Mouse (Mus musculus): Measurements from ENCODE around the gene Hectd4.

GRCm38 (mm10) chr5:121342490-121342889 lies 122.5 kb downstream of the Hectd4 start:
- TF ChIP-seq GATA1 (IDR thresholded peaks at IDR 0.05; ENCODE audit: borderline replicate concordance, low read length) (no peak), FLI1 (IDR thresholded peaks at IDR 0.05; ENCODE audit: low read length) (no peak)

All from megakaryocyte, embryonic 14.5 days (primary cell).